Mouse (Mus musculus) left cerebral cortex, postnatal 10 days (tissue): ENCODE measurements at regions not wholly inside any gene's neighbourhood (a gene's known extent, or its start where the extent isn't known, plus 50 kb on each side); places are given as distances from the start of the nearest gene placed in this dataset.

Experiments
- DNase-seq, 2 experiments: peaks; one replicate each; pipeline ENCODE4 v3.0.0; 2021 to 2022; ENCODE audit warnings: low spot score in 2 of 2, mixed read lengths in 1 of 2; ENCODE audit errors: extremely low spot score in 1 of 2
- intact Hi-C: fragments of 180-260 bp; cut with DNase I; formaldehyde crosslinking; loops from one replicate; pipeline ENCODE4 v1.15.1; 2025

- intact Hi-C loops, result loop anchor here (10.0 kb wide), 1 partner anchor 1339 kb away; no protein-coding TSS in a partner anchor
- DNase-seq, result peak; percentile 11 to 35
These were observed 268.0 kb downstream of the Etaa1 start for GRCm38 (mm10) chr11:17685711-17686113.

GRCm38 (mm10) chr11:17686806-17687205, 266.9 kb downstream of the Etaa1 start:
- intact Hi-C loops, result loop anchor here (10.0 kb wide), 1 partner anchor 1338 kb away; no protein-coding TSS in a partner anchor
- DNase-seq, result no peak

- DNase-seq, result no peak
- intact Hi-C loops, result no loop called here
These were observed 259.5 kb downstream of the Etaa1 start for GRCm38 (mm10) chr11:17694145-17694544.

- no peak for DNase-seq
- intact Hi-C loops, result no loop called here
These were observed 244.9 kb downstream of the Etaa1 start for GRCm38 (mm10) chr11:17708769-17709168.

GRCm38 (mm10) chr11:17722051-17722450, 231.6 kb downstream of the Etaa1 start:
- no peak for DNase-seq
- intact Hi-C loops, result no loop called here

DNA sequence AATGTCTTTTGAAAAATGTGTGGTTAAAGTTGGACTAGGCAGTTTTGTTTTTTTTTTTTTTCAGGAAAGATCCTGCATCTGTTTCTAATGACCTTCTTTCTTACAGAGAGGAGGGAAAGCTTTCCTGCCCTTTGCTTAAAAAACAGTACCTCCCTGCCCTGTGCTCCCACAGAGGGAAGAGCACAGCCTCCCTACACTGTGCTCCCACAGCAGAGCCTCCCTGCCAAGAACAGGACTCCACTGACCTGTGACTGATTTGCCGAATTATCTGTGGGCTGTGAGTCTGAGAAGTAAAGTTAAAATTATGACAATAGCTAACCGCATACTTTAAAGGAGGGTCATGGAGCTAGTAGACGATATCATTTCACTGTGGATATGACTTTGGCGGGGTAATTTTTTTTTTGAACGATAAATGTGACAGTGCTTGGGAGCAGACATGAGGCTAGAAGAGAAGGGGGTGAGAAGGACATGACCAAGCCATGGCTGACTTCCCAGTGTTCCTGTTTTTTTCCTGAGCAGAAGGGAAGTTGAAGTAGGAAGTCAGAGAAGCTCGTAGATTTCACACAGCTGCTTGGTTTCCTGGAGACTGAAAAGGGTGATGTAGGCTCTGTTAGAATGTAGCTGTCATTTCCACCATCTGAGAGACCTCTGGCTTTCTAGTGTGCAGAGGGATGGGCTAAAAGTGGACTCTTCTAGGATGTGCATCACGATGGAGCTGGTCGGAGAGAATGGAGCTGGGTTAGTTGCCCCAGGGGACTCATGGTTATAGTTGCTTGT, 226.2 kb downstream of the Etaa1 start:
- intact Hi-C loops, result no loop called here
- DNase-seq, result no peak

DNA sequence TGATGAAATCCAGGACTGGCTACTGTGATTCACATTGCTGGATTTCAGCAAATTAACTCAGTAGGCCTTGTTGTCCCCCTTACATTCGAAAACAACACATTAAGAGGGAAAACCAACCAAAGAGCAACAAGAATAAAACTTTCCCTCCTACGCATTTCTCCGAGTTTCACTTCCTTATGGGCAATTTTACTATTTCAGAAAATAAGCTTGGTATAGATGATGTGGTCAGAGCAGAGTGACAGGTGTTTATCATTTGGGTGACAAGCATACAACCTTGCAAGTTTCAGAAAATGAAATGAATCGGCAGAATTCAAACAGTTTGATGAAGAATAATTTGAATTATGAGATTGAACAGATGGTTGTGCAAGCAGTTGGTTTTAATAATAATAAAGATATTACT, 220.6 kb downstream of the Etaa1 start:
- intact Hi-C loops, result no loop called here
- no peak for DNase-seq

GRCm38 (mm10) chr11:17734519-17734918, 219.2 kb downstream of the Etaa1 start:
- intact Hi-C loops, result no loop called here
- DNase-seq, result peak in 1 of 2 experiments; percentile 2

DNA sequence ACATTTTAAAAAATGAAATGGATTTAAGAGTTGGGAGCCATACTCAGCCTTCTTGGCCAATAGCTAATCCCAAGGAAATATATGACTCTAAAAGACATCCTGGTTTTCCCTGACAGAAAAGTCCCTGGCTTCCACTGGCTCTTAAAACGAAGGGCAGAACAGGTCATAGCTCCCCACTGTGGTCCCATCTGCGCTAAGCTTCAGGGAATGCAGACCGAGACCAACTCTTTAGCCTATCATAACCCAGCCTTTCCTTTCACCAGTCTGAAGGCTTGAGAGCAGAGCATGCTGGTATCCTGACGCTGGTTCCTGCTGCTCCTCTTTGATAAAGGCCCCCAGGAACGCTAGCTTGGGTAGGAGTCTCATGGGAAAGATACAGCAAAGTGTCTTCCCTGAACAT, 214.8 kb downstream of the Etaa1 start:
- intact Hi-C loops, result no loop called here
- no peak for DNase-seq

DNA sequence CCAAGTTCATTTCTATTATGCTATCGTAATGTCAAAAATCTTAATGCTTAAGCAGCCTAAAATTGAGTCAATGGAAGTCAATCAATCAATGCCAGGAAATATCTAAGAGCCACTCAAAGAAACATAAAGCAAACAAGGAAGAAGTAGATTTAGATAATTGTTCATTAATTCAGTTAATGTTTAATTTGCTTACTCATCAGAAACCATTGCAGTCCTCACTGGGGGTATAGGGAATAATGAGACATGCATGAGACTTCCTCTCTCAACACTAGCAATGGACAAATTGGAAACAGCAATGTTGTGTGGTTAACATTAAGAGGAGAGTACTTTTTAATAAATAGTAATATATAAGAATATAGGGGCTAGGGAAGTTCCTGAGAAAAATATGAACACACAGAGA, 209.9 kb downstream of the Etaa1 start:
- DNase-seq, result no peak
- intact Hi-C loops, result no loop called here

GRCm38 (mm10) chr11:17750345-17750744, 203.3 kb downstream of the Etaa1 start:
- no peak for DNase-seq
- intact Hi-C loops, result no loop called here

GRCm38 (mm10) chr11:17759224-17759623, 194.5 kb downstream of the Etaa1 start:
- intact Hi-C loops, result no loop called here

GRCm38 (mm10) chr11:17763411-17763810, 190.3 kb downstream of the Etaa1 start:
- no peak for DNase-seq
- intact Hi-C loops, result no loop called here

More at GRCm38 (mm10) chr11:17759224-17759623, 194.5 kb downstream of the Etaa1 start:
- DNase-seq, result no peak

- intact Hi-C loops, result no loop called here
- no peak for DNase-seq
These were observed 189.5 kb downstream of the Etaa1 start for GRCm38 (mm10) chr11:17764146-17764545.

- DNase-seq, result no peak
- intact Hi-C loops, result no loop called here
These were observed 185.3 kb downstream of the Etaa1 start for GRCm38 (mm10) chr11:17768345-17768759.

GRCm38 (mm10) chr11:17768837-17769466, 184.7 kb downstream of the Etaa1 start:
- DNase-seq, result no peak
- intact Hi-C loops, result no loop called here

- no peak for DNase-seq
- intact Hi-C loops, result no loop called here
These were observed 156.0 kb downstream of the Etaa1 start for GRCm38 (mm10) chr11:17797632-17798031.

- no peak for DNase-seq
- intact Hi-C loops, result no loop called here
These were observed 145.8 kb downstream of the Etaa1 start for GRCm38 (mm10) chr11:17807851-17808250.

- DNase-seq, result no peak
- intact Hi-C loops, result no loop called here
These were observed 141.7 kb downstream of the Etaa1 start for GRCm38 (mm10) chr11:17811829-17812559.

GRCm38 (mm10) chr11:17842642-17843041, 111.0 kb downstream of the Etaa1 start:
- intact Hi-C loops, result no loop called here
- DNase-seq, result no peak
